Mouse (Mus musculus) midbrain, embryonic 11.5 days (tissue): ENCODE data around the gene Srrm4. TPM values are rescaled to one million over a fixed set of nuclear protein-coding genes. Genes with fewer than 3 reads are reported as not detected.
A peak's percentile ranks its signal among the peaks of the same experiment; 100 is the strongest.
"Not testable (repeated sequence)": the region's sequence is repeated elsewhere in the genome, so short reads cannot be mapped to it uniquely, and the experiment has no call there.

Experiments
- ATAC-seq: fragments of 200-750 bp; cut with Nextera tagmentation; 2 replicates; pipeline ENCODE4 v1.8.0; 2017; ENCODE audit warnings: moderate TSS enrichment, moderate library complexity; ENCODE audit not compliant: low FRiP score
- DNase-seq: peaks from one replicate; pipeline ENCODE4 v3.0.0; 2015; ENCODE audit warnings: low spot score; ENCODE audit errors: missing footprints
- H3K27ac ChIP-seq: fragments of 300-500 bp; sonication (generic); 2 replicates; pipeline ENCODE4 v1.5.1; 2014; ENCODE audit warnings: low read depth, low read length
- H3K27me3 ChIP-seq: fragments of 300-500 bp; sonication (generic); 2 replicates; pipeline ENCODE4 v1.6.1; 2014; ENCODE audit warnings: mild to moderate bottlenecking, low read length, moderate library complexity, mixed read lengths; ENCODE audit not compliant: control insufficient read depth, insufficient read depth
- H3K36me3 ChIP-seq: fragments of 300-500 bp; sonication (generic); 2 replicates; pipeline ENCODE4 v1.6.1; 2014; ENCODE audit warnings: mild to moderate bottlenecking, low read length, moderate library complexity, mixed read lengths; ENCODE audit not compliant: control insufficient read depth, insufficient read depth
- H3K4me1 ChIP-seq: fragments of 300-500 bp; sonication (generic); 2 replicates; pipeline ENCODE4 v1.6.1; 2014; ENCODE audit warnings: low read length; ENCODE audit not compliant: control insufficient read depth, insufficient read depth
- H3K4me2 ChIP-seq: fragments of 300-500 bp; sonication (generic); 2 replicates; pipeline ENCODE4 v1.6.1; 2014; ENCODE audit warnings: mild to moderate bottlenecking, moderate library complexity
- H3K4me3 ChIP-seq: fragments of 300-500 bp; sonication (generic); 2 replicates; pipeline ENCODE4 v1.5.1; 2014; ENCODE audit warnings: low read depth, low read length
- H3K9ac ChIP-seq: fragments of 300-500 bp; sonication (generic); 2 replicates; pipeline ENCODE4 v1.6.1; 2014; ENCODE audit warnings: low read length
- H3K9me3 ChIP-seq: fragments of 300-500 bp; sonication (generic); 2 replicates; pipeline ENCODE4 v1.6.1; 2016; ENCODE audit warnings: low read length; ENCODE audit not compliant: control insufficient read depth
- WGBS: fragments of 180-500 bp; shearing (Covaris S2); extraction: QIAGEN DNeasy Blood & Tissue Kit; methylation state at CpG from one replicate; pipeline ENCODE4 v1.1.7; 2014; 5-methylcytosine and 5-hydroxymethylcytosine counted together
- polyA plus RNA-seq: library from polyadenylated mRNA; unstranded; fragments of >200 nt; fragmentation: Nextera tagmentation; extraction: Ambion mirVana; gene quantifications from 2 replicates; pipeline ENCODE4 v1.2.1, GENCODE M21; 2014

Gene Srrm4
- polyA plus RNA-seq, 1 experiment from 2014 or later, result 17.3 TPM

DNA sequence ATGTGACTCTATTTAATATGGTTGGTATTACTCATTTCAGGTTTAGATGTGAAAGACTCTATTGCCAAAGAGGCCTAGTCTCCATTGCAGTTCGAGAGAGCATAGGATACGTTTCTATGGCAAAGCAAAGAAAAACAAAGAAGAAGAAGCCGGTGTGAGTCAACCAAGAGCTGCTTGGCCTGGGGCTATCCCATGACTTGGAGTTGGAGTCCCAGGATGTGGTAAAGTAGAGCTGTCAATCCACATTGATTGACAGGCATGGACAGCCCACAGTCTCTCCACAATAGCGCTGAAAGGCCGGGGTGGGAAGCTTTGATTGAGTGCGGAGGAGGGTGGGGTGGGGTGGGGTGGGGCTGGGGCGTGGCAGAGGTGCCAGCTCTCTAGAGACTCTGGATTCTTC is 158.7 kb downstream of the Srrm4 start:
- Histone ChIP-seq H3K27me3 (no peaks in the 10 kb centered on the region), H3K4me1 (no peaks in the 10 kb centered on the region), H3K9ac (no peak overlapping the region), H3K9me3 (no peaks in the 10 kb centered on the region), H3K36me3 (no peaks in the 10 kb centered on the region), H3K27ac (no peak overlapping the region), H3K4me2 (no peak overlapping the region), H3K4me3 (no peak overlapping the region)
- DNase-seq (no peak), ATAC-seq (no peak)
- WGBS, result 54% methylated on average over 7 of the region's 7 CpGs

DNA sequence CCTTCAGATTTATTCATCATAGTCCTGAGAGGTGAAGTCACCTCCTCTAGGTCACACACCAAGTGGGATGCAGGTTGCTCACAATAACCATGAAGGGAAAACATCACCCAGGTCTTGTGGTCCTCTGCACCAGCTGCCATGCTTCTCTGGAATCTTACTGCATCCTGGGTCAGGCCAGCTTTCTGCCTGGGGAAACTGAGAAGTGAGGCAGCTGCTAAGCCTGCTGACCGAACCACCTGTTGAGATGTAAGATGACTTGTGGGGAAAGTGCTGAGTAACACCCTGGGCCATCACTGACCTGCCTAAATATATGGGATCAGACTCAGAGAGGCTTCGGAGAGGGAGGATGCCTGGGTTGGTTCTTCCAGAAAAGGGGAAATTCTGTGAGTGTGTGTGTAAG is 164.9 kb downstream of the Srrm4 start:
- H3K4me3 ChIP-seq, result no peak overlapping the region
- DNase-seq, result no peak
- no peak for ATAC-seq
- WGBS, result 83% methylated on average over 2 of the region's 2 CpGs
- H3K4me2 ChIP-seq, result no peak overlapping the region
- H3K27me3 ChIP-seq, result no peaks in the 10 kb centered on the region
- peaks cover 12% of the 10 kb centered on the region for H3K4me1 ChIP-seq
- H3K36me3 ChIP-seq, result no peaks in the 10 kb centered on the region
- H3K9ac ChIP-seq, result no peak overlapping the region
- no peak overlapping the region for H3K27ac ChIP-seq
- H3K9me3 ChIP-seq, result no peaks in the 10 kb centered on the region

GRCm38 (mm10) chr5:116425709-116426108 is 165.9 kb downstream of the Srrm4 start:
- not testable (repeated sequence) for H3K9ac ChIP-seq, H3K27me3 ChIP-seq, H3K27ac ChIP-seq, H3K4me3 ChIP-seq, H3K9me3 ChIP-seq, ATAC-seq, H3K36me3 ChIP-seq, H3K4me2 ChIP-seq, DNase-seq
- 83% methylated on average over 3 of the region's 3 CpGs for WGBS
- H3K4me1 ChIP-seq, result peaks cover 15% of the 10 kb centered on the region

GRCm38 (mm10) chr5:116425273-116425672 is 166.3 kb downstream of the Srrm4 start:
- no peaks in the 10 kb centered on the region for H3K9me3 ChIP-seq
- H3K9ac ChIP-seq, result no peak overlapping the region
- peaks cover 19% of the 10 kb centered on the region for H3K4me1 ChIP-seq
- H3K4me2 ChIP-seq, result no peak overlapping the region
- no peaks in the 10 kb centered on the region for H3K27me3 ChIP-seq
- ATAC-seq (no peak), DNase-seq (no peak)
- WGBS, result 68% methylated on average over 7 of the region's 7 CpGs
- H3K4me3 ChIP-seq, result no peak overlapping the region
- no peaks in the 10 kb centered on the region for H3K36me3 ChIP-seq
- no peak overlapping the region for H3K27ac ChIP-seq

GRCm38 (mm10) chr5:116423746-116424145 is 167.9 kb downstream of the Srrm4 start:
- H3K27me3 ChIP-seq, result no peaks in the 10 kb centered on the region
- H3K36me3 ChIP-seq, result no peaks in the 10 kb centered on the region
- 89% methylated on average over 8 of the region's 8 CpGs for WGBS
- DNase-seq (no peak), ATAC-seq (no peak)
- no peak overlapping the region for H3K9ac ChIP-seq
- H3K9me3 ChIP-seq, result no peaks in the 10 kb centered on the region
- peaks cover 19% of the 10 kb centered on the region for H3K4me1 ChIP-seq
- no peak overlapping the region for H3K4me3 ChIP-seq
- H3K4me2 ChIP-seq, result no peak overlapping the region
- H3K27ac ChIP-seq, result no peak overlapping the region

DNA sequence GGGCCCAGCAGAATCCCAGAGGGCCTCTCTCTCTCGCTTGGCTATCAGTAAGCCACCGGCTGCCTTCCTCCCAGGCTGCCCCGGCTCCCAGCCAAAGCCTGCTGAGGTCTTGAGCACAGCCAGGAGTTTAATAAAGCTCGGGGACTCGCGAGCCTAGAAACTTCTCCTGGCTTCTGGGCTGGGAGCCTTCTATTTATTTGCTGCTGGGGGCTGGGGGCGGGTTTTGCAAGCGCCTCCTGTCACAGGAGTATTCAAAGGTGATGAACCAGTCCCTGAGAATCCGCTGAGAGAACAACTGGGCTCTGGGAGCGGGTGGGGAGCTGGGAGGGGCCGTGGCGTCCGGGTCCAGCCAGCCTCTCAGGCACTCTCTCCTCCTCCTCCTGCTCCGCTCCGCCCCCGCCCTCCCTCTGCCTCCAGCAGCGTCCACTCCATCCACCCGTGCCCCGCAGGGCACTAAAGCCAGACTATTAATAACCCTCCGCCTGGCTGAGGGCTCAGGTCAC is 168.9 kb downstream of the Srrm4 start, which contains the start of gene Hspb8:
Hspb8 (minus strand) TSS at position 166 of the 503 bp plus-strand sequence.
- WGBS, result 0% methylated on average over 18 of the region's 20 CpGs
- no peaks in the 10 kb centered on the region for H3K36me3 ChIP-seq
- ATAC-seq (peak; percentile 76), DNase-seq (peak; percentile 92)
- H3K27ac ChIP-seq, result no peak within 1 kb of the TSS; the same call in 1 of the 2 replicates
- no peaks in the 10 kb centered on the region for H3K9me3 ChIP-seq
- peaks cover 19% of the 10 kb centered on the region for H3K4me1 ChIP-seq
- H3K4me2 ChIP-seq, result peak within 1 kb of the TSS; percentile 44
- peak within 1 kb of the TSS; percentile 53 for H3K9ac ChIP-seq
- no peaks in the 10 kb centered on the region for H3K27me3 ChIP-seq
- peak within 1 kb of the TSS; percentile 12 for H3K4me3 ChIP-seq

GRCm38 (mm10) chr5:116421791-116422481 is 169.7 kb downstream of the Srrm4 start:
- Histone ChIP-seq H3K27ac (no peak overlapping the region), H3K4me3 (no peak overlapping the region), H3K4me1 (peaks cover 19% of the 10 kb centered on the region), H3K9ac (no peak overlapping the region; the same call in 1 of the 2 replicates), H3K36me3 (no peaks in the 10 kb centered on the region), H3K4me2 (peak overlapping the region; percentile 44), H3K27me3 (no peaks in the 10 kb centered on the region), H3K9me3 (no peaks in the 10 kb centered on the region)
- DNase-seq, result no peak
- WGBS, result 54% methylated on average over 22 of the region's 22 CpGs
- ATAC-seq, result no peak

GRCm38 (mm10) chr5:116420759-116421225 is 170.8 kb downstream of the Srrm4 start:
- Histone ChIP-seq H3K36me3 (no peaks in the 10 kb centered on the region), H3K27me3 (no peaks in the 10 kb centered on the region), H3K4me1 (peaks cover 24% of the 10 kb centered on the region), H3K9me3 (no peaks in the 10 kb centered on the region), H3K4me2 (0 out of 2 replicates have a peak overlapping the region, but pooled peaks have one; percentile 6), H3K4me3 (no peak overlapping the region), H3K9ac (no peak overlapping the region), H3K27ac (peak overlapping the region; percentile 28)
- peak; percentile 92 for DNase-seq
- peak; percentile 61; the same call in 1 of the 2 replicates for ATAC-seq
- WGBS, result 4% methylated on average over 6 of the region's 6 CpGs

DNA sequence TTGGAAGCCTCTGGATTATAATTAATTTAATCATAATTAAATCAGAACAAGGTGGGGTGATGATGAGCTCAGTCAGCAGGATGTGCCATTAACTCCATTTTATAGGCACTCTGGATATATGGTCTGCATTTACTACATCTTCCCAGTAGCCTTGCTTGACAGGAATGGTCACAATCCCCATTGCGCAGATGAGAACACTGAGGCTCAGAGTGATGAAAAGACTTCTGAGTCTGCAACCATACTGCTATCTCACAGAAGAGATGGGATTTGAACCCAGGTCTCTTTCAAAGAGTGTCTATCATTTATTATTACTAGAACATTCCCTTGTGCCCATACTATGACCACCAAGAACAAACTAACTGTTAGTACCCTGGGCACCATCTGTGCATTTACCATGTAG is 171.4 kb downstream of the Srrm4 start:
- peak overlapping the region; percentile 28; the same call in 1 of the 2 replicates for H3K27ac ChIP-seq
- 96% methylated on average over 1 of the region's 1 CpGs for WGBS
- no peaks in the 10 kb centered on the region for H3K36me3 ChIP-seq
- no peak for ATAC-seq
- no peak overlapping the region for H3K4me2 ChIP-seq
- no peak overlapping the region for H3K9ac ChIP-seq
- no peaks in the 10 kb centered on the region for H3K27me3 ChIP-seq
- H3K9me3 ChIP-seq, result no peaks in the 10 kb centered on the region
- peaks cover 26% of the 10 kb centered on the region for H3K4me1 ChIP-seq
- no peak for DNase-seq
- H3K4me3 ChIP-seq, result no peak overlapping the region
